Mouse (Mus musculus) CH12.LX (cell line): ENCODE measurements at regions not wholly inside any gene's neighbourhood (a gene's known extent, or its start where the extent isn't known, plus 50 kb on each side); places are given as distances from the start of the nearest gene placed in this dataset.

Experiments used
- DNase-seq: peaks from one replicate; pipeline ENCODE4 v3.0.0-alpha.2; 2013; ENCODE audit errors: extremely low read depth
- H3K27ac ChIP-seq: 2 replicates; pipeline ENCODE4 v1.5.1; 2012; ENCODE audit warnings: low read depth, mild to moderate bottlenecking, control low read depth, moderate library complexity; ENCODE audit not compliant: insufficient read depth
- H3K27me3 ChIP-seq: replicated peaks from 2 replicates; pipeline ENCODE3; 2012; ENCODE audit warnings: inconsistent platforms
- H3K36me3 ChIP-seq, 2 experiments: replicated peaks in 1 of 2; 2 replicates each; pipeline versions ENCODE3 to v1.6.1; 2012; ENCODE audit warnings: inconsistent platforms in 1 of 2, low read length in 1 of 2, mild to moderate bottlenecking in 1 of 2, mixed read lengths in 1 of 2, moderate library complexity in 1 of 2; ENCODE audit not compliant: control insufficient read depth in 1 of 2, insufficient read depth in 1 of 2
- H3K4me1 ChIP-seq, 2 experiments: 2 replicates each; pipeline ENCODE4 v1.6.1; 2012; ENCODE audit warnings: inconsistent platforms in 1 of 2, moderate library complexity in 1 of 2; ENCODE audit not compliant: insufficient read depth in 2 of 2, control insufficient read depth in 1 of 2
- H3K4me2 ChIP-seq: 2 replicates; pipeline ENCODE4 v1.6.1; 2012; ENCODE audit warnings: low read depth, mild to moderate bottlenecking, control low read depth; ENCODE audit not compliant: poor library complexity, insufficient read depth, severe bottlenecking
- H3K4me3 ChIP-seq, 3 experiments: fragments of 150-350 bp in 1 of 3; sonication (generic) in 1 of 3; replicated peaks in 1 of 3; 2 replicates each; pipeline versions ENCODE3 to v1.5.1; 2011 to 2012; ENCODE audit warnings: low read depth in 2 of 3, low read length in 2 of 3, mild to moderate bottlenecking in 2 of 3, moderate library complexity in 2 of 3, control low read depth in 1 of 3, improper control_type of control experiment in 1 of 3, inconsistent platforms in 1 of 3, mixed read lengths in 1 of 3; ENCODE audit not compliant: poor library complexity in 1 of 3
- H3K79me2 ChIP-seq: replicated peaks from 2 replicates; pipeline ENCODE4 v1.6.1; 2012; ENCODE audit warnings: mild to moderate bottlenecking, moderate library complexity; ENCODE audit not compliant: control insufficient read depth, poor library complexity, insufficient read depth, severe bottlenecking; ENCODE audit errors: extremely low read depth
- H3K9ac ChIP-seq: 2 replicates; pipeline ENCODE4 v1.6.1; 2012; ENCODE audit warnings: low read depth, mild to moderate bottlenecking, control low read depth, moderate library complexity; ENCODE audit not compliant: insufficient read depth
- H3K9me3 ChIP-seq: replicated peaks from 2 replicates; pipeline ENCODE3; 2012; ENCODE audit warnings: low read length, inconsistent platforms, mixed read lengths
- BHLHE40 ChIP-seq: IDR thresholded peaks from 2 replicates; pipeline ENCODE4 v1.6.1; 2011; ENCODE audit warnings: mild to moderate bottlenecking, low read depth, low read length, improper control_type of control experiment
- CHD1 ChIP-seq: IDR thresholded peaks from 2 replicates; pipeline ENCODE4 v1.6.1; 2012; ENCODE audit warnings: low read depth, low read length, improper control_type of control experiment, inconsistent platforms
- CTCF ChIP-seq, 2 experiments: IDR thresholded peaks in 1 of 2; conservative IDR thresholded peaks in 1 of 2; 2 replicates each; pipeline ENCODE4 v1.5.1; 2011 to 2012; ENCODE audit warnings: low read depth in 2 of 2, low read length in 2 of 2, improper control_type of control experiment in 1 of 2, inconsistent platforms in 1 of 2, mild to moderate bottlenecking in 1 of 2, moderate library complexity in 1 of 2
- E2F4 ChIP-seq: IDR thresholded peaks from 2 replicates; pipeline ENCODE4 v1.6.1; 2011; ENCODE audit warnings: low read depth, low read length, improper control_type of control experiment; ENCODE audit not compliant: insufficient replicate concordance
- ETS1 ChIP-seq: conservative IDR thresholded peaks from 2 replicates; pipeline ENCODE4 v1.6.1; 2012; ENCODE audit warnings: low read depth, mild to moderate bottlenecking, inconsistent platforms, low read length, improper control_type of control experiment, moderate library complexity
- GABPA ChIP-seq: IDR thresholded peaks from 2 replicates; pipeline ENCODE4 v1.6.1; 2012; ENCODE audit warnings: low read depth, low read length, improper control_type of control experiment, inconsistent platforms; ENCODE audit not compliant: insufficient replicate concordance
- IRF4 ChIP-seq: IDR thresholded peaks from 2 replicates; pipeline ENCODE4 v1.6.1; 2014; ENCODE audit warnings: low read depth, mild to moderate bottlenecking, inconsistent platforms, low read length, improper control_type of control experiment
- JUND ChIP-seq: conservative IDR thresholded peaks from 2 replicates; pipeline ENCODE4 v1.6.1; 2011; ENCODE audit warnings: low read depth, low read length, improper control_type of control experiment
- KAT2A ChIP-seq: IDR thresholded peaks from 2 replicates; pipeline ENCODE4 v1.6.1; 2012; ENCODE audit warnings: low read length, improper control_type of control experiment, inconsistent platforms; ENCODE audit not compliant: insufficient replicate concordance
- MAFK ChIP-seq: IDR thresholded peaks from 2 replicates; pipeline ENCODE4 v1.6.1; 2011; ENCODE audit warnings: low read length, improper control_type of control experiment; ENCODE audit not compliant: insufficient replicate concordance
- MEF2A ChIP-seq: IDR thresholded peaks from 2 replicates; pipeline ENCODE4 v1.6.1; 2014; ENCODE audit warnings: low read depth, mild to moderate bottlenecking, inconsistent platforms, low read length, improper control_type of control experiment, borderline replicate concordance
- MXI1 ChIP-seq: IDR thresholded peaks from 2 replicates; pipeline ENCODE4 v1.6.1; 2011; ENCODE audit warnings: mild to moderate bottlenecking, low read depth, low read length, improper control_type of control experiment
- PAX5 ChIP-seq: IDR thresholded peaks from 2 replicates; pipeline ENCODE4 v1.6.1; 2012; ENCODE audit warnings: low read length, inconsistent platforms, mixed read lengths
- POLR2A ChIP-seq: IDR thresholded peaks from 2 replicates; pipeline ENCODE4 v1.6.1; 2011; ENCODE audit warnings: low read depth, mild to moderate bottlenecking, improper control_type of control experiment, low read length
- POLR2AphosphoS2 ChIP-seq: IDR thresholded peaks from 2 replicates; pipeline ENCODE4 v1.6.1; 2011; ENCODE audit warnings: low read depth, low read length, improper control_type of control experiment
- RCOR1 ChIP-seq: conservative IDR thresholded peaks from 2 replicates; pipeline ENCODE4 v1.6.1; 2012; ENCODE audit warnings: low read depth, mild to moderate bottlenecking, inconsistent platforms, low read length, improper control_type of control experiment
- SIN3A ChIP-seq: IDR thresholded peaks from 2 replicates; pipeline ENCODE4 v1.6.1; 2012; ENCODE audit warnings: low read length, improper control_type of control experiment, inconsistent platforms
- TBP ChIP-seq: conservative IDR thresholded peaks from 2 replicates; pipeline ENCODE4 v1.6.1; 2011; ENCODE audit warnings: low read depth, low read length, improper control_type of control experiment
- USF1 ChIP-seq: IDR thresholded peaks from 2 replicates; pipeline ENCODE4 v1.6.1; 2014; ENCODE audit warnings: low read depth, mild to moderate bottlenecking, inconsistent platforms, low read length, improper control_type of control experiment
- USF2 ChIP-seq: conservative IDR thresholded peaks from 2 replicates; pipeline ENCODE4 v1.6.1; 2011; ENCODE audit warnings: low read depth, low read length, improper control_type of control experiment
- ZMIZ1 ChIP-seq: IDR thresholded peaks from 2 replicates; pipeline ENCODE4 v1.6.1; 2012; ENCODE audit warnings: low read depth, mild to moderate bottlenecking, inconsistent platforms, low read length, improper control_type of control experiment
- ZNF384 ChIP-seq: IDR thresholded peaks from 2 replicates; pipeline ENCODE4 v1.6.1; 2012; ENCODE audit warnings: low read depth, low read length, improper control_type of control experiment, inconsistent platforms
- dilution Hi-C: fragments of 300-500 bp; cut with MboI; formaldehyde crosslinking; loops from 2 replicates; pipeline ENCODE4 v1.14.3; 2020; ENCODE audit warnings: low sequenced_read_pairs; ENCODE audit not compliant: extremely low pct_unique_long_range_greater_than_20kb, extremely low pct_ligation_motif_present
- in situ Hi-C: fragments of 300-500 bp; cut with MboI; formaldehyde crosslinking; loops from 3 replicates; pipeline ENCODE4 v1.14.3; 2019; ENCODE audit warnings: low sequenced_read_pairs, low pct_ligation_motif_present, low pct_unique_long_range_greater_than_20kb, mixed read lengths

- H3K4me1 ChIP-seq: no peaks in the 10 kb centered on the region
- no peaks in the 10 kb centered on the region for H3K36me3 ChIP-seq
- H3K4me2 ChIP-seq: no peak overlapping the region
- no peak overlapping the region for H3K27ac ChIP-seq
- H3K4me3 ChIP-seq: no peak overlapping the region
- dilution Hi-C loops: no loop called here
- no peaks in the 10 kb centered on the region for H3K79me2 ChIP-seq
- in situ Hi-C loops: no loop called here
- H3K9ac ChIP-seq: no peak overlapping the region
- H3K9me3 ChIP-seq: peaks cover 71% of the 10 kb centered on the region
- no peak for DNase-seq
- no peaks in the 10 kb centered on the region for H3K27me3 ChIP-seq
- no peak for TF ChIP-seq ZMIZ1
- TF ChIP-seq RCOR1: no peak
- no peak for TF ChIP-seq E2F4
- no peak for TF ChIP-seq MAFK
These were observed 395.1 kb upstream of the 3110018I06Rik start for GRCm38 (mm10) chr12:107093326-107093725.

- in situ Hi-C loops: no loop called here
- H3K9me3 ChIP-seq: peaks cover 77% of the 10 kb centered on the region
- no peaks in the 10 kb centered on the region for H3K4me1 ChIP-seq
- TF ChIP-seq MXI1 (no peak), ZMIZ1 (no peak), KAT2A (no peak), GABPA (no peak), USF1 (no peak), ZNF384 (no peak), TBP (no peak), MEF2A (no peak), POLR2AphosphoS2 (no peak), JUND (no peak), USF2 (no peak), IRF4 (no peak), CHD1 (no peak), POLR2A (no peak), BHLHE40 (no peak), CTCF (conservative IDR thresholded peaks at IDR 0.05 in 1 of 2, IDR thresholded peaks at IDR 0.05 in 1 of 2; ENCODE audit: low read depth in 2 of 2, low read length in 2 of 2) (no peak), PAX5 (no peak), SIN3A (no peak), ETS1 (no peak)
- TF ChIP-seq, all 38 proteins: peak for 0
- Histone ChIP-seq H3K79me2 (no peaks in the 10 kb centered on the region), H3K36me3 (no peaks in the 10 kb centered on the region), H3K9ac (no peak overlapping the region), H3K4me3 (no peak overlapping the region), H3K27me3 (no peaks in the 10 kb centered on the region), H3K4me2 (no peak overlapping the region), H3K27ac (no peak overlapping the region)
- DNase-seq: no peak
- dilution Hi-C loops: no loop called here
These were observed 393.0 kb upstream of the 3110018I06Rik start for GRCm38 (mm10) chr12:107095409-107095808.
